Mouse (Mus musculus): ENCODE data around the gene Ncl.

The Ncl gene

DNA sequence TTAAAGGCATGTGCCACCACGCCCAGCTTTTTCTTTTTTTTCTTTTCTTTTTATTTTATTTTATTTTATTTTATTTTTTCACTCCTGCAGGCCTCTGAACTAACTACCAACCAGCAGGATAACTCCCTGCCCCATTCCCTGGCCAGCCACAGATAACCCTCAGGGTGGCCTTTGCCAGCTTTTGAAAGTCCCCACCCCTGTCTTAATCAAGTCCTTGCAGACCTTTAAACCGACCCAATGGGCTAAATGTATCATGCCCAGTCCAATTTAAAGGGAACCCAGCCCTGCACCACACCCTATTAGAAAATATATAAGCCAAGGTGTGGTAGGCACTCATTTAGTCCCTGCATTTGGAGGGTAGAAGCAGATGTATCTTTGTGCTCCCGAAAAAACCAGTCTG lies 46.9 kb downstream of the Ncl start:
- no peak for DNase-seq (ENCODE audit: low spot score)

- no peak for DNase-seq (ENCODE audit: low spot score)
These were observed 47.7 kb downstream of the Ncl start for GRCm38 (mm10) chr1:86311467-86312005.

DNA sequence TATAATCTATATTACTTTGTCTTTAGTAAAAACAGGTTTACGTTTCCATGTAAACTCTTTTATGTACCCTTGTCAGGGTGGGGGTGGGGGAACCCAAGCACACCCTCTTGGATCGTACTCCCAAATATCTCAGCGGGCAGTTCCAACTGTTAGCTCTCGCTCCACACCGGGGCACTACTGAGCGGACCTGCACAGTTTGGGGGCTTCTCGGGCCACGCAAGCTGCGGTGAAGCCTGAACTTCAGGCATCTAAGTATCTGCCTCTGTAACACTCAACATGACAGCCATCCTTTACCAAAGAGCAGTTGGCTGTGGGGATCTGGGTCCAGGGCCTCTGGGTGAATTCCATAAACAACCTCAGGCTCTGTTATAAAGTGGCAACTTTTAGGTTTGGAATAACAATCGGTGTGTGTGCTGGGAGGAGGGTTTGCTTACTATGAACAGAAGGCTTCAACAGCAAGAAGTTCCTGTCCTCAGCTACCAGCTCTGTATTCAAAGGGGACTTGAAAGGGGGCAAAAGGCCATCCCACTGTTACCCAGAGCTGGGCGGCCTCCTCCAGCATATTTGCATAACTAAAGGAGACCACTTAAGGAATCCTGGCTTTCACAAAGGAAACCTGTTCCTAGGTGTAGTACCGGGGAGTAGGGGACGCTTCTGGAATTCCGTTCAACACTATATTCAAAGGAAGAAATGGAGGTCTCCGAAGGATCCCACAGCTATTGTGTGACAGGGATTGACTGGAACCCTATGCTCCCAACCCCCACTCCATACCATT lies 48.5 kb downstream of the Ncl start:
- DNase-seq (ENCODE audit: low spot score), result no peak

DNA sequence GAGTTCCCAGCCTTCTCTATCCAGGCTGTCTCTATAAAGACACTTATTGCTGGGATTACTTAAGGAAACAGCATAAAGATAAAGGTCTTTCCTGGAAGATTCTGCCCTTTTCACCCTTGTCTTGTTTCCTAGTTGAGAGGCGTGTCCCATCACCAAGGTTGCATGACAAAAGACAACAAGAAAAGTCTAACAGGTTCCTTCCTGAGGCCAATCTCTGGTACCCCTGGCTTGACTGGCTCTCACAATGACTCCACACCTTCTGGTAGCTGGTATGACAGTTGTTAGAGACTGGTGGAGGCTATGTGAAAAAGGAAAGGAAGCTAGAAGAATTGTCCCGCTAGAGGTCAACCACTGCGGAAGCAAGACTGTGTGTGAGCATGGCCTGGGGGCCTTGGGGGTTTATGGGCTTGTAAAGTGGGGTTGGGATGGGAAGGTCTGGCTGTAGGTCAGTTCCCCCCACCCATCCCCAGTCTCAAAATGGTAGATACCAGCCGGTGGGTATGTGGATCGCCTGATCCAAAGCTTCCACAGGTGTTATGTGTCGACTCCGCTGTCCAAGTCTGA lies 49.8 kb downstream of the Ncl start:
- no peak for DNase-seq (ENCODE audit: low spot score)

- DNase-seq (ENCODE audit: low spot score), result no peak
These were observed 51.1 kb downstream of the Ncl start for GRCm38 (mm10) chr1:86307871-86308641.

GRCm38 (mm10) chr1:86307177-86307762 lies 51.9 kb downstream of the Ncl start:
- DNase-seq (ENCODE audit: low spot score), result no peak

DNA sequence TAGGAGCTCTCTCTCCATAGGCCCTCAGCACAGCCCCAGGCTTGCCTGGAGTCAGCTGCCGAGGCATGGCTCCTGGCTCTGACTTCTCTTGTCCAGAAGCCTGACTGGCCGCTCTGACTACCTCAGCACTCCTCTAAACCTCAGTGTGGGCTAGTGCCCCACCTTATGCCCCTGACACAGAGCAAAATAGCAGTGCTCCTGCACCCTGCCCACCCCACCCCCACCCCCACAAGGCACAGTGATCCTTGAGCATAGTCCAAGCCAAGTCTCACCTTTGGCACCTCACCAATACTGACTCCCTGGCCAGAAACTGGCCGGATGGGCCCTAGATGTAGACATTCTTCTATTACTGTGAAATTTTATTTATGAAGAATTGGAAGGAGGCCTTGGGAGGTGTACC lies 52.5 kb downstream of the Ncl start:
- no peak for DNase-seq (ENCODE audit: low spot score)

GRCm38 (mm10) chr1:86303873-86304250 lies 55.3 kb downstream of the Ncl start:
- DNase-seq (ENCODE audit: low spot score), result no peak

DNA sequence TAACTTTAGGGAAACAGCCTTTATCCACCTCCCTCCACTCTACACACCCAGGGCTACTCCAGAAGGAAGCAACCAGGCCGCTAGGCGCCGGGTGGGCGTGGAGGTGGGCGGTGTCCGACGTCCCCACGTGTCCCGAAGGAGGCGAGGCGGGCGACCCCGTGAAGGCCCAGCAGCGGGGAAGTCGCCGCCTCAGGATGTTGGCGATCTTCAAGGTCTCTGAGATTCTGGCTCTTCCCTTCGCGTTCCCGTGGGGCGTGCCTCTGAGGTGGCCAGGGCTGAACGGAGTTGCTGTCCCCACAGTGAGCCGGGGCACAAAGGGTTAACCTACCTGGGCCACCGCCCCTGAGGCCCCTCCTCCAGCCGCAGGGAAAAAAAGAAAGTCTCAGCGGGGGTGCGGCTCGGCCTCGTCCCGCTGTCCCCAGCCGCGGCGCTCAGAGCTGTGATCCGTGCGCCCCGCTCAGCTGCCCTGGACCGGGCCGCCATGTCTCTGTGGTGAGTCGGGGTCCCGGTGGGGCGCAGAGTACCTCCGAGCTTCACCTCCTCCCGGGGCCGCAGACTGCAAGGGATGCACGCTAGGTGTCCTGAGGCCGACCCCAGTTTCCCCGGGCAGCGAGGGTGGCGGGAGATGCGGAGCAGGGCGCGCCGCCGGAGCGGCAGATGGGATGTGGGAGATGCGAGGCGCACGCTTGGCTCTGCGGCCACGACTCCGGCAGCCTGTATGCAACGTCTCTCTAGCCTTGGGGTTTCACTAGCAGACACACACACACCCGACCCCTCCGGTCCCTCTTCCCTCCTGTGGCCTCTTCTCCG lies 55.9 kb downstream of the Ncl start:
- no peak for DNase-seq (ENCODE audit: low spot score)

DNA sequence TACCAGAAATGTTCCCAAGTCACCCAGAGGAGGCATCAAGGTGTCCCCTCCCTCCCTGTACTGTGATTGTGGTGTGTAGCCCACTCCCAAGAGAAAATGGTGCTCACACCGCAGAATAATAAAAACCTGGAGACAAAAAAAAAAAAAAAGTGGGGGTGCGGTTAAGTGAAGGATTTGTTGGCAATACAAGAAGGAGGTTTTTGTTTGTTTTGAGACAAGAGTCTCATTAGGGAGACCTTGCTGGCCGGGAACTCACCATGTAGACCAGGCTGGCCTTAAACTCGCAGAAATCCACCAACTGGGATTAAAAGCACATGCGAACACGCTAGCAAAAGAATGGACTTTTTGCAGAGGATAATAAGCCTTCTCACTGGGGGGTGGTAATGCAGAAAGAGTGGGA lies 56.7 kb downstream of the Ncl start, which contains the start of gene B3gnt7:
Gene B3gnt7 (plus strand): TSS at position 301 of the 400 bp plus-strand sequence.
- no peak for DNase-seq (ENCODE audit: low spot score)

- peak; percentile 6 for DNase-seq (ENCODE audit: low spot score)
These were observed 57.7 kb downstream of the Ncl start for GRCm38 (mm10) chr1:86301221-86302091.

DNA sequence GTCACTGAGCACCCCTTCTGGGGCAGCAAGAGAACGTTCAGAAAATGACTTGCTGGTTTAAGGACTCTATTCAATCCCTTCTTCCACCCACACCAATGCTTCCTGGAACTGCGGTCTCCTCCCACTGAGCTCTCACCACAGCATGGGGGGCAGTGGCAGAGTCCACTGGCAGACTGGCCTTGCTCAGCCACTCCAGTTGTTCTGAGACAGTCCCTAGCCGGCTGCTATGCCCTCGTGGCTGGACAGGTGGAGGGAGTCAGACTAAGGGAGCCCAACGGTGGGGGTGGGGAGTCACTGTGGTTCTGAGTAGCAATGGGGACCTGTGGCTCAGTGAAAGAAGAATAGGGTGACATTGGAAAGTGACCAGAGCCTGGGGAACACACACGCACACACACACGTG lies 58.5 kb downstream of the Ncl start:
- DNase-seq (ENCODE audit: low spot score), result no peak

DNA sequence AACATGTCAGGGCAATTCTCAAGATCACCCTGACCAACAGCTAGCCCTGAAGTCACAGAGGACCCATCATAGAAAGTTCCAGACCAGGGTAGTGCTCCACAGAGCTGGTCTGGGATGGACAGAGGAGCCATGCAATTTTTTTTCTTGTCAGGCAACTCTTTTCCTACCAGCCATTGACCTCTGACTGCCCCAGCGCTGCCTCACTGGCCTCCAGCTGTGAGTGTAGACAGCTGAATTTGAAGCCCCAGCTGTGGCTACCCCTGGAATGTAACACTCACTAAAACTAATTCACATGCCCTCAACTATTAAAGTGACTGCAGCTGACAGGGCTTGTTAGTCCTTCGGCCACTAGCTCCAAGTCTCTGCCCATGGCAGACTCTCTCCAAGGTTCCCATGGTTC lies 59.1 kb downstream of the Ncl start:
- DNase-seq (ENCODE audit: low spot score), result no peak
